In the genomic region with DNA sequence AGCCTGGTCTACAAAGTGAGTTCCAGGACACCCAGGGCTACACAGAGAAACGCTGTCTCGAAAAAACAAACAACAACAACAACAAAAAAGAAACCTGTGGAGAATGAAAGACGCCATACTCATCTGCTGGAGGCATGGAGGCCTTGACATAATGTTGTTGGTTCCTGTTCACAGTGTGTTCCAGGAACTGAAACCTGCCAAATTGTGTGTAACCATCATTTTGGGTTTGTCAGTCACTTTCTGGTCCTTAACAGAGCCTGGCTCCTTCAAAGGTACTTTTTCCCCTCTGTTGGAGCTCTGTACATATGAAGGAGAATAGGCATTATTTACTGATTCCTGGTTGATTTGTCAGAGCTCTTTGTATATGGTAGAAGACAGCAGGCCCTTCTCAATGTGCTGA, we compare ENCODE assay signal across 1 mouse cellular context.
TF ChIP-seq lines count a peak whose summit lies in the region.

No protein-coding gene starts in this region.

TF ChIP-seq in CH12.LX, 34 proteins besides CTCF, POLR2A, EP300 and RAD21:
- peak; percentile 51; the same call in 1 of the 2 replicates for TF ChIP-seq IRF4 (IDR thresholded peaks at IDR 0.05; ENCODE audit: low read depth, low read length)
- TF ChIP-seq MEF2A (IDR thresholded peaks at IDR 0.05; ENCODE audit: borderline replicate concordance, low read depth, low read length), result no peak
